Mouse (Mus musculus) cortical plate, adult 2 months (tissue): ENCODE results near the gene Tmed8. TPM values are rescaled to one million over a fixed set of nuclear protein-coding genes. Genes with fewer than 3 reads are reported as not detected.
A peak's percentile ranks its signal among the peaks of the same experiment; 100 is the strongest.

Experiments used
- H3K27ac ChIP-seq: fragments of 200-500 bp; 2 replicates; pipeline ENCODE4 v1.5.1; 2012; ENCODE audit warnings: low read length, control low read depth, inconsistent platforms; ENCODE audit not compliant: insufficient read depth
- H3K4me1 ChIP-seq: fragments of 200-500 bp; 2 replicates; pipeline ENCODE4 v1.6.1; 2011; ENCODE audit warnings: low read length; ENCODE audit not compliant: control insufficient read depth, insufficient read depth
- H3K4me3 ChIP-seq: fragments of 200-500 bp; 2 replicates; pipeline ENCODE4 v1.5.1; 2011; ENCODE audit warnings: mild to moderate bottlenecking, low read length, control low read depth; ENCODE audit not compliant: insufficient read depth
- CTCF ChIP-seq: fragments of 200-500 bp; IDR thresholded peaks from 2 replicates; pipeline ENCODE4 v1.5.1; 2011; ENCODE audit warnings: mild to moderate bottlenecking, control low read depth, low read length; ENCODE audit not compliant: insufficient read depth; ENCODE audit errors: extremely low read depth
- POLR2A ChIP-seq: fragments of 200-500 bp; IDR thresholded peaks from 2 replicates; pipeline ENCODE4 v1.6.1; 2011; ENCODE audit warnings: mild to moderate bottlenecking, low read length, control low read depth; ENCODE audit not compliant: insufficient read depth; ENCODE audit errors: extremely low read depth
- polyA plus RNA-seq: library from polyadenylated mRNA; depleted of rRNA; stranded (reverse); fragments of >200 nt; gene quantifications from 2 replicates; pipeline ENCODE4 v1.2.3, GENCODE M21; 2012; rRNA removed

Gene Tmed8
- 20.5 and 21.5 TPM in 2 replicates for polyA plus RNA-seq

GRCm38 (mm10) chr12:87199973-87200586, at the start of gene Tmed8:
Gene Tmed8 (minus strand): TSS chr12:87200454.
- Histone ChIP-seq H3K27ac (peak within 1 kb of the TSS; percentile 85), H3K4me3 (peak within 1 kb of the TSS; percentile 78), H3K4me1 (peaks cover 6% of the 10 kb centered on the region; the same call in 1 of the 2 replicates)
- TF ChIP-seq CTCF (no peak), POLR2A (no peak)

- no peak for TF ChIP-seq CTCF
- no peak for TF ChIP-seq POLR2A
- Histone ChIP-seq H3K4me1 (no peaks in the 10 kb centered on the region), H3K4me3 (no peak within 1 kb of the TSS), H3K27ac (no peak within 1 kb of the TSS)
Observed at GRCm38 (mm10) chr12:87238632-87239031, 38.4 kb upstream of the Tmed8 start, which contains the start of gene Noxred1. Gene Noxred1 (minus strand): TSS chr12:87238732.

DNA sequence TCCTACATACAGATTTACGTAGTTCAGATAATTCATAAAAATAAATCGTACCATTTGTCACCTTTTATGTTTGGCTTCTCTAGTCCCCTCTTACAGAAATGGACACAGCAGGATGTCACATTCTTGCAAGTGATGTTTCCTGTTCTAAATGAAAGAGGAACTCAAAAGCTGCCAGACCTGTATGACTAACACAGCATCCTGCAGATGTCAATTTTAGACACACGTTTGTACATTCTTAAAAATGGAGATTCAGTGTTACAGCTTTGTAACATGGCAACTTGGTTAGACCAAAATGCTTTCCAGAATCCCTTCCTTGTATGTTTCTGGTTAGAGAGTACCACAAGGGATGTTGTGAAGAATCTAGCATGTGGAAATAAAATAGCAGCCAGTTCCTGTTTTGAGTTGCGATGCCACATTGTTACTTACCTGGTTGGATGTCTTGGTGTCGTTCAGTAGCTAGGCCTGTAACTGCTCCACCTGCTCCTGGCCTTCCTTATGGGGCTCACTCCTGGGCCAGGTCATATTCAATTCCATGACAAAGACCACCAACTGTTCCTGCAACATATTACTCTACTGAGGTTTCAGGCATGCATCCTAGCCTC, 36.7 kb upstream of the Tmed8 start:
- H3K27ac ChIP-seq, result no peak overlapping the region
- no peak overlapping the region for H3K4me3 ChIP-seq
- no peak for TF ChIP-seq POLR2A
- no peak for TF ChIP-seq CTCF
- H3K4me1 ChIP-seq, result no peaks in the 10 kb centered on the region

DNA sequence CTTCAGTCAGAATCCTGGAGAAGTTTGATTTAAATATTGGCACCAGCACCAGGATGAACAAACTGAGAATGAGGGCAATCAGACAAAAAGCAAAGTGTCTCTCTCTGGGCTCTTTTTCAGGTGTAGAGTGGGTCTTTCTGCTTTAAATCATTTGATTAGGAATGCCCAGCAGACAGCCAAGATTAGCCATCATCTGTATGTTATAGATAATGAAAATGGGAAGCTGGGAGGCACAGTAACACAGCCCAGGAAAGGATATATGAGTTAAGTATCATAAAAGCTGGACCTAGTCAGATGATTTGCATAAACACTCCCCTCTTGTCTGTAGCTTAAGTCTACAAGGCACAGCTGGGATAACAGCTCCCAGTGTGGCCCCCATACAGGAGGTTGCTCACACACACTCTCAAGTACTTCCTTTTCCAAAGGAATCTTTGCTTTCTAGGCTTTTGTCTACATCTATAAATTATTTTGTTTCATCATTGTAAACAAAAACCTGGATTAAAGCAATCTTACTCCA, 30.2 kb upstream of the Tmed8 start:
- Histone ChIP-seq H3K4me1 (no peaks in the 10 kb centered on the region), H3K4me3 (no peak overlapping the region), H3K27ac (no peak overlapping the region)
- TF ChIP-seq CTCF, result no peak
- TF ChIP-seq POLR2A, result no peak

DNA sequence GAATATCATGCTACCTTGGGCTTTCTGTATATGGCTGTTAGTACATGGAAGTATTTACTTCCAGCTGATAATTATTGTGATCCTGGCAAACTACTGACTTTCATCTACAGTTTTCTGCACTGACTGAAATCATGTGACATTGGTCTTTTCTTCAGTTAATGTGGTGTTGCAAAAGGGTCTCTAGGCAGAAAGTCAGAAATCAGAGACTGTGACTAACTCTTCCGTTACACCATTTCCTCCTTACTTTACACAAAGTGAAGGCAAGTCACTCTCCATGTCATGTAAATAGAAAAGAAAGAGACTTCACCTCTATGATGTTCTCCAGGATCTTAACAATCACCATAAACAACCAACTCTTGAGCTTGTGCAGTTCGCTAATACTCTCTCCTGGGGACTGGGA, 29.4 kb upstream of the Tmed8 start:
- Histone ChIP-seq H3K4me1 (no peaks in the 10 kb centered on the region), H3K4me3 (no peak overlapping the region), H3K27ac (no peak overlapping the region)
- no peak for TF ChIP-seq POLR2A
- no peak for TF ChIP-seq CTCF

DNA sequence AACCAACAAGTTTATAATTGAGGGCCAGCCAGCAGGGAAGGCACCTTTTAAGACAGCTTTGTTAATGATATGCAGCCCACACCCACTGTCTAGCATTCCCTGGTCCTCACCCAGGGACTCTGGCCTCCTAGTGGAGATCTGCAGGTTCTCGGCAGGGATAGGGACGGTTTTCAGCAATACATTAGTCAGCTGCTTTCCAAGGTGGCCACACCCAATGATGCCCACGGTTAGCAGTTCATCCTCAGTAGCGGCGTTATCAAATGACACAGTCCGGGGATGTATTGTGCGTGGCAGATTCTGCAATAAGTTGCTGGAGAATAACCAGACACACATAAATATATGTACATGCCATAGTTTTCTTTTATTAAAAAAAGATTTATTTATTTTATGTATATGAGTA, 26.5 kb upstream of the Tmed8 start:
- H3K27ac ChIP-seq, result no peak overlapping the region
- no peak overlapping the region for H3K4me3 ChIP-seq
- no peaks in the 10 kb centered on the region for H3K4me1 ChIP-seq
- no peak for TF ChIP-seq POLR2A
- TF ChIP-seq CTCF, result no peak

- Histone ChIP-seq H3K4me3 (no peak overlapping the region), H3K27ac (no peak overlapping the region), H3K4me1 (no peaks in the 10 kb centered on the region)
- no peak for TF ChIP-seq CTCF
- TF ChIP-seq POLR2A, result no peak
Observed at GRCm38 (mm10) chr12:87224950-87225349, 24.7 kb upstream of the Tmed8 start.

GRCm38 (mm10) chr12:87219362-87219761, 19.1 kb upstream of the Tmed8 start:
- TF ChIP-seq POLR2A (no peak), CTCF (no peak)

GRCm38 (mm10) chr12:87217596-87217995, 17.3 kb upstream of the Tmed8 start:
- Histone ChIP-seq H3K27ac (no peak overlapping the region), H3K4me3 (no peak overlapping the region), H3K4me1 (no peaks in the 10 kb centered on the region)
- no peak for TF ChIP-seq POLR2A
- no peak for TF ChIP-seq CTCF

More at GRCm38 (mm10) chr12:87219362-87219761, 19.1 kb upstream of the Tmed8 start:
- H3K4me1 ChIP-seq, result no peaks in the 10 kb centered on the region
- H3K27ac ChIP-seq, result no peak overlapping the region
- no peak overlapping the region for H3K4me3 ChIP-seq

DNA sequence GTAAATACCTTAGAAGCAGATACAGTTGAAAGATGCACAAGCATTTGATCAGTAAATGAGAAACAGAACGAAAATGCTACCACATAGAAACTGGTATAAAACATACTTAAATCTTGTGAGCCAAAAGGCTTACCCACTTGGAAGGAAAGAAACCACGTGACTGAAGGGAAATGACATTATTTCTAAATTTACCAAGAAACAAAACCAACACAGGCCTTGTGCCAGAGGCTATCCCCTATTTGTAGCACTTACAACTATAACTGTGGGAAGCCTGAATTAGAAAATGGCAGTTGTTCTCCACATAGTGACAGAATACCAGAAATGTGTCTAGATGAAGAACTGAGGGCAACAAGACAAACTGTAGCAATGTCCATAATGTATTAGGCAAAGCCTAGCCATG, 15.8 kb upstream of the Tmed8 start:
- Histone ChIP-seq H3K4me3 (no peak overlapping the region), H3K27ac (no peak overlapping the region), H3K4me1 (no peaks in the 10 kb centered on the region)
- TF ChIP-seq POLR2A (no peak), CTCF (no peak)
